Mouse (Mus musculus): Measurements from ENCODE around the gene Kcnc3.
A peak's percentile ranks its signal among the peaks of the same experiment; 100 is the strongest.

Kcnc3 gene

DNA sequence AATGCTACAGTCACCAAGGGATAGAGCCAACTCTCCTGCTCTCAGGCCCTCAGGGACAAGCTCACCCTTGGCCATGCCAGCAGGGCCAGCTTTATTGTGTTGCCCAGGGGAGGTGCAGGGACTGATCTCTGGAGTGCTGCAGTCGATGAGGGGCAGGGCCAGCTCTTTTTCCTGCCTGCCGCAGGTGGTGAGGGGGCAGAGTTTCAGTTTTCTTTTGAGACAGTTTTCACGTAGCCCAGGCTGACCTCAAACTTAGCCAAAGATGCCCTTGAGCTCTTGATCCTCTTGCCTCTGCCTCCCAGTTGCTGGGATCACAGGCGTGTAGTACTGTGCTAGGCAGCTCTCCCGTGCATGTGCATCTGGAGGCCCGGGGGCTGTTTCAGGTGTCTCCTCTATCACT is 19.5 kb upstream of the Kcnc3 start:
- DNase-seq (ENCODE audit: low spot score), result no peak

DNA sequence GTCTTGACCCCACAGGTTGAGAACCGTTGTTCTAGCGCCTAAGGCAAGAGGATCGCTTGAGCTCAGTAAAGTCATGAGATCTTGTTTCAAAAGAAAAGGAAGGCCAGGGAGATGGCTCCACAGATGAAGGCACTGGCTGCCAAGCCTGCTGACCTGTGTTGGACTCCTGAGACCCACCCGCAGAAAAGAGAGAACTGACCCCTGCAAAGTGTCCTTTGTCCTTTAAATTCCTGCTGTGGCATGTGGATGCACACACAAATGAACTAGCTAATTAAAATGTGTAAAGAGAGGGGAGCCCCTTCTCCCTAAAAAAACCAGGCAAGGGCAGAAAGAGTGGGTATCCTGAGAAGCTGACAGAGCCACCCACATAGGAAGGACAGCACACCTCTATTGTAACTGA is 18.7 kb upstream of the Kcnc3 start:
- DNase-seq (ENCODE audit: low spot score), result no peak

DNA sequence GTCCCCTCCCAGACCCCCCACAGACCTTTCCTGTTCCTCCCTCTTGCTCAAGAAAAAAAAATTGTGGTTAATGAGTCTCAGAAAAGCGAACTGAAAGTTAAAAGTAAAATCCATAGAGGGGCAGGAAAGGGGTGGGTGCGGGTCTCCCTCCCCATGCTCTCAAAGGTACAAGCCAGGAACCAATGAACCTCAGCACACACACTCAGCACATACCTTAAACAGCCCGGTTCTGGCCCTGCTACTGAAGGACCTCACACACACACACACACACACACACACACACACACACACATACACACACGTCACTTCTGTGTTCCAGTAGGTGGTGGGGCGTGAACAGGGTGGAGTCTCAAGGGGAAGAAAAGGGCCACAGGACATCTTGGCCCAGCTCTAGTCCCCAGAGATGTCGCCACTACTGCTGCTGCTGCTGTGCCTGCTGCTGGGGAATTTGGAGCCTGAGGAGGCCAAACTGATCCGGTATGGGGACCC is 18.2 kb upstream of the Kcnc3 start, which contains the start of gene Napsa:
TSS of gene Napsa (plus strand) at position 168 of the 489 bp plus-strand sequence.
- DNase-seq (ENCODE audit: low spot score), result no peak

DNA sequence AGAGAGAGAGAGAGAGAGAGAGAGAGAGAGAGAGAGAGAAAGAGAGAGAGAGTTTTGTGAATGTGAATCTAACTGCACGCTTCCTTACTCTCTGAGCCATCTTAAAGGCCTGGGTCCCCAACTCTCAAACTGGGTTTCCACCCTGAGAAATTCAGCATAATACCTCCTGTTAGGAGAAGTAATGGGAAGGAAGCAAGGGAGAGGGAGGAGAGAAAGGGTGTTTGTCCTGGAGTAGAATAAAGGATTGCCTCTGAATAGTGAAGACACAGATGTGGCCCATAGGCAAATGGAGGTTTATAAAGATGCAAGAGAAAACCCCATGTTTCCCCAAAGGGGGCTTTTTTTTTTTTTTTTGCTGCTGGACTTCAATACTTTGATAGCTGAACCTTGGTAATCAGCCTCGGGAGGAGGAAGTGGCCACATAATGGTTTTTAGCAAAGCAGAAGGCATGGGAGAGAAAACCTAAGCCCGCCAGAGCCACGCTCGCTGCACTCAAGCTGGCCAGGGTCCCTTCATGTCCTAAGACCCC is 17.4 kb upstream of the Kcnc3 start:
- DNase-seq (ENCODE audit: low spot score), result no peak

DNA sequence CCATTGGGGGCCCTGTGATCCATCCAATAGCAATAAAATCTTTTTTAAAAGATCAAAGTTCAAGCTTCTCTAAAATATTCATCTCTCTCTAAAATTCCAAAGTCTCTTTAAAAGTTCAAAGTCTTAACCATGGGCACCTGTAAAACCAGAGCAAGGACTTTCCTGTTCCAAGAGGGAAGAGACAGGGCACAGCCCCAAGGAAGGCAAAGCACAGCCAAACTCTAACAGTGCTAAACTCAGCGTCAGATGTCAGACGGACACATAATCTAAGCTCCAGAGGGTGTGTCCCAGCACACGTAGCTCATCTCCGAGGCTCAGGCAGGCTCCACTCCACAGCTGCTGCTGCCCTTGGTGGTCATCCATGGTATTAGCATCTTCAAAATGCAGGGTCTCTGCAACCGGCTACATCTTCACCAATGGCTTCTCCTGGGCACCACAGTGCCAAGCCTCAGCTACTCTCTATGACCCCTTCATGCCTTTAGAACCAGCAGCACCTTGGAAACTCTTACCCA is 14.1 kb upstream of the Kcnc3 start:
- DNase-seq (ENCODE audit: low spot score), result no peak

DNA sequence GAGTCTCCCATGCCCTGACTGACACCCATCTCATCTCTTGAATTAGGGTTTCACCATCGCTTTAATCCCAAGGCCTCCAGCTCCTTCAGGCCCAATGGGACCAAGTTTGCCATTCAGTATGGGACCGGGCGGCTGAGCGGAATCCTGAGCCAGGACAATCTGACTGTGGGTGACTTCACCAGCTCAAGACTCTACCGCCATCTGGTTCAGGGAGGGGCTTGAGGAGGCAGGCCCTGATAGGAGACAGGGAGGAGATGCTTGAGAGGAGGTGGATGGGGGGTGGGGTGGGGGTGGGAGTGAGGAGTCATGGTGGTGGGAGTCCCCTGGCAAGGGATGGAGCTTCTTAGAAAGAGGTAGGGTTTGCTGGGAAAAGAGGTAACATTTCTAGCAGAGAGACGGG is 8.8 kb upstream of the Kcnc3 start:
- DNase-seq (ENCODE audit: low spot score), result no peak

DNA sequence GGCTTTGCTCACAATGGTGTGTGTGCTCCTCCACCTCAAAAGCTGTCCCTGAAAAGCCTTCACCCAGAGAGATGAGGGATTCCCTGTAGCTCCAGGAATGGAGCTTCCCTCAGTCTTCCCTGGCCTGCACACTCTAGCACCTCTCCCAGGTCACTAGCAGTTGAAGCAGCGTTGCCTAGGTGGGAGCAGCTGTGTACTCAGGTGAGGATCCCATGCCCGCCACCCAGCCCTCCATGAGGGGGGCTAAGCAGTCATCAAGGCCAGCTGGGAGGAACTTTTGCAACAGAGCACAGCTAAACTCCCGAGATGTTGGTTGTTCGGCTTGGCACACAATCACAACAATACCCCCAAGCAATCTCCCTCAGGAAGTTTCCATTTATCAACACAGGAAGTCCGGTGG is 7.8 kb upstream of the Kcnc3 start:
- DNase-seq (ENCODE audit: low spot score), result no peak

DNA sequence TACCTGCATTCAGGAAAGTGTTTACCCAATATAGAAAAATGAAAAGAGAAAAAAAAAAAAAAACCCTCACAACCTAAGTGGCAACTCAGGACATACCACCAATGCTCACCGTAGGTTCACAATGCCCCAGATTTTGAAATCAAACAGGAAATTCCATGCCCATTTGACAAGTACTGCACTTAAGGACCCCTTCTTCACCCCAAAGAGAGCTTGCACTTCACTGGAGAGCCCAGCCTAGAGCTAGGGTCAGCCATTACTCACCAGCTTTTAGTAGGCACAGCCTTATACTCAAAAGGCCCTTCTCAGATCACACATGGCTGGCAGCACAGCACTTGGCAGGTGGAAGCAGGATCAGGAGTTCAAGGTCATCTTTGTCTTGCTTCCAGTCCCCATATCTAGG is 7.3 kb upstream of the Kcnc3 start:
- DNase-seq (ENCODE audit: low spot score), result no peak

DNA sequence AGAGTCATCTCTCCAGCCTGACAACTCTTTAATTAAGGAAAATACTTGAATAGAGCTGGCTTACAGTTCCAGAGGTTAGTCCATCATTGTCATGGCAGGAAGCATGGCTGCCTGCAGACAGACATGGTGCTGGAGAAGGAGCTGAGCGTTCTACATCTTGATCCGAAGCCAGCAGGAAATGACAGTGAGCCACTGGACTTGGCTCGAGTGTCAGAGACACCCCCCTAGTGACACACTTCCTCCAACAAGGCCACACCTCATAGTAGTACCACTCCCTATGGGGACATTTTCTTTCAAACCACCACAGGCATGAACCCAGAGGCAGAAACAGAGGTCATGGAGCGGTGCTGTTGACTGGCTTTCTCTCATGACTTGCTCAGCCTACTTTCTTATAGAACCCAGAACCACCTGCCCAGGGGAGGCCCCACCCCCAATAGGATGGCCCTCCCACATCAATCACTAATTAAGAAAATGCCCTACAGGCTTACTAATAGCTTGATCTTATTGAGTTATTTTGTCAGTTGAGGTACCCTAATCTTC is 6.1 kb upstream of the Kcnc3 start:
- DNase-seq (ENCODE audit: low spot score), result no peak

DNA sequence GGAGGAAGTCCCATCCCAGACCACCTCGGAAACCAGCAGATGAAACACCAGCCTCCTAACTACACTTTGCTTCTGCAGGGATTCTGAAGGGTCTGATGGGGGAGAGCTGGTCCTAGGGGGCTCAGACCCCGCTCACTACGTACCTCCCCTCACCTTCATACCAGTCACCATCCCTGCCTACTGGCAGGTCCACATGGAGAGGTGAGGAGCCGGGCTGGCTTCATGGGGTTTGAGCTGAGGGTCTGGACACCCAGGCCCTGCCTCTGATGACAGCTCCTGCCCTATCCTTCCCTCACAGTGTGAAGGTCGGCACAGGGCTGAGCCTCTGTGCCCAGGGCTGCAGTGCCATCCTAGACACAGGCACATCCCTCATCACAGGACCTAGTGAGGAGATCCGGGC is 5.5 kb upstream of the Kcnc3 start:
- DNase-seq (ENCODE audit: low spot score), result no peak

DNA sequence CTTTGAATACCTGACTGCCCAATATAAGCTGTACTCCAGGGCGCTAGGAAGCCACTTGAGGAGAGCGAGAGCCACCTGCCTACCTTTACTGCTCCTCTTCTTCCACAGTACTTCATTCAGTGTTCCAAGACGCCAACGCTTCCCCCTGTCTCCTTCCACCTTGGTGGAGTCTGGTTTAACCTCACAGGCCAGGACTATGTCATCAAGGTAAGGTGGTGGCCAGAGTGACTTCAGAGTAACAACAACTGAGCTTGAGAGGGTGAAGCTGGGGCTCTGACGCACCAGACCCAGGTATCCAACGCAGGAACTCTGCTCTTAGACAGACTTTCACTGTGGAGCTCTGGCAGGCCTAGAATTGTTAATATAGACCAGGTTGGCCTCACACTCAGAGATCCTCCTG is 4.9 kb upstream of the Kcnc3 start:
- no peak for DNase-seq (ENCODE audit: low spot score)

DNA sequence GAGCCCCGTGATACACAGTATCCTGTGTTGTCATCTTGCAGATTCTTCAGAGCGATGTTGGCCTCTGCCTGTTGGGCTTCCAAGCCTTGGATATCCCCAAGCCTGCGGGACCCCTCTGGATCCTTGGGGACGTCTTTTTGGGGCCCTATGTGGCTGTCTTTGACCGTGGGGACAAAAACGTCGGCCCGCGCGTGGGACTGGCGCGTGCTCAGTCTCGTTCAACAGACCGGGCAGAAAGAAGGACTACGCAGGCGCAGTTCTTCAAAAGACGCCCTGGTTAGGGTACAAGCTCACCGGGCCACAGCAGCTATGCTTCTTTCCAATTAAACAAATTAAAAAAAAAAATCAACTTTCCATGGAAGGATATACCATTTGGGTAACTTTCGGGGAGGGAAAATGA is 3.9 kb upstream of the Kcnc3 start:
- peak; percentile 71 for DNase-seq (ENCODE audit: low spot score)

DNA sequence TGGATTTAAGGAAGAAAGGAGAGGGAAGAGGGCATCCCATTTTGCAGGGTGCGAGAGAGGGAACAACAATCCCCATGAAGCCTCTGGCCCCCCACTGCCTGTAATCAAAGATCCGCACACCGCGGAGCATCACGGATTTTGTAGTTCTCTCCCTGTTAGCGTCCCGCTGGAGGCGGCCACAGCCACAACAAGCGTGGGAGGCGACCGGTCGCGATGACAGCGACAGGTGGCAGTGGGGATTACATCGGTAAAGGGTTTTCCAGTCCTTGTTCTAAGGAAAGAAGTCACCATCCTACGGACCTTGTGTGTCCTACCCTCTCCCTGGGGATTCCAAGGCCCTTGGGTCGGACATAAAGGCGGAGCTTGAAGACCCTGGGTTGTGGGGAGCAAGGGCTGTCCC is 3.5 kb upstream of the Kcnc3 start:
- peak; percentile 84 for DNase-seq (ENCODE audit: low spot score)

DNA sequence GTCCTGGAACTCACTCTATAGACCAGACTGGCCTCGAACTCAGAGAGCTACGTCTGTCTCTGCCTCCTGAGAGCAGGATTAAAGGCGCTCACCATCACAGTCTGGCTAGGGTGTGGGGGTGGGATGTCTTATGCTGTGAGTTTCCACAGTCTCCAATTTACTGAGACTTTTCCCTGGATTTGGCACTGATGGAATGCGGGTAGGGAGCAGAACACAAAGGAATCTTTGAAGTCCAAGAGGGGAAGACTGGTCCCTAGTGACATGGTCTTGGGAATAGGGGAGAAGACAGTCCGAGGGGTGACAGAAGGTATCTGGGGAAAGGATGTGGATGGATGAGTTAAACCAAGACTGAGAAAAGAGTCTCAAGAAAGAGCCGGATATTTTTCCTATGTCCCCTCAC is 2.8 kb upstream of the Kcnc3 start:
- DNase-seq (ENCODE audit: low spot score), result no peak

DNA sequence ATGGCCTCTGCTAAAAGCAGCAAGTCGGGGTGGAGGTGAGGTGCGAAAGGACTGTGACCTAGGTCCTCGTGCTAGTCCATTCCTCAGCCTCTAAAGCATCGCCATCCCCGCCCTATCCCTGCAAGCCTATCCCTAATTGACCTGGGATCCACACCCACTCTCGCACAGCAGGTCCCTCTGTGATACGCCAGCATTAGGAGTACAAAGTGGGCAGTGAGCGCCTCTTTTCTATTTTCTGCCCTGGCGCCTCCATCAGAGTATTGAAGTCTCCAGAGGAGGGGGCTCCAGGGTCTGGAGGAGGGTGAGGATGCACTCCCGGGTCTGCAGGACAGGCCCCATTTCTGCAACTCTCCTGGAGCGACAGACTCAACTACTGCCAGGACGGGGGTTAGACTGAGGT is 2.1 kb upstream of the Kcnc3 start:
- DNase-seq (ENCODE audit: low spot score), result no peak

DNA sequence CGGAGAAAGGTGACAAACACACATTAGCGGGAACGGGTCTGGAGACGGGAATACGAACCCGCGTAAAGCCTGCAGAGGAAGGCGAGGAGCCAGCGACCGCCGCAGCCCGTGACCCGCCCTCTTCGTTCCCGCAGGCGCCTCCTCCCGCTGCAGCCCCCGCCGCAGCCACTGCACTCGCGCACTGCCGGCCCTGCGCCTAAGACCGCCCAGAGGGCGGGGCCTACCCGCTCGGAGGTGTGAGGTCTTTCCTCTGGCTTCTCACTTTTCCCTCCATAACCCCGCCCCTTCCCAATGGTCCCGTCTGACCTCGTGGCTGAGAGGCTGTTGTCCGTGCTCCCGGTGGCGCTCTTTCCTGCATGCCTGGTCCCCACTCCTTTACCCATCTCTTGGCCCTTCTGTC is 1.3 kb upstream of the Kcnc3 start:
- DNase-seq (ENCODE audit: low spot score), result peak; percentile 73

DNA sequence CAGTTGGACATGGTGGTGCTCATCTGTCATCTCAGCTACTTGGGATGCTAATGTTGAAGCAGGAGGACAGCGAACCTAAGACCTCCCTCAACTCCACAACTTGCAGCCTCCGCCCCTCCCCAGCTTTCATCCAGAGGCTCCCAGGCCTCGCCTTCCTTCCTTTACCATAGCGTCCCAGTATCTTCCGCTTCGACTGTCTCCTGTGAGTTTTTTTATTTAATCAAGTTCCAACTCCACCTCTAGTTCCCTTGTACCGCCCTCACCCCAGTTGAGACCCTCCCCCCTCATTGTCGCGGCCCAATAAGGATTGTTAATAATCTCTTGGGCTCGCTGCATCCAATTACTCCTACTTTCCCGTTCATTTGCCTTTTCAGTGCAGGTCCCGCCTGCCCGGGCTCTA is 518 bp upstream of the Kcnc3 start:
- peak; percentile 52 for DNase-seq (ENCODE audit: low spot score)

DNA sequence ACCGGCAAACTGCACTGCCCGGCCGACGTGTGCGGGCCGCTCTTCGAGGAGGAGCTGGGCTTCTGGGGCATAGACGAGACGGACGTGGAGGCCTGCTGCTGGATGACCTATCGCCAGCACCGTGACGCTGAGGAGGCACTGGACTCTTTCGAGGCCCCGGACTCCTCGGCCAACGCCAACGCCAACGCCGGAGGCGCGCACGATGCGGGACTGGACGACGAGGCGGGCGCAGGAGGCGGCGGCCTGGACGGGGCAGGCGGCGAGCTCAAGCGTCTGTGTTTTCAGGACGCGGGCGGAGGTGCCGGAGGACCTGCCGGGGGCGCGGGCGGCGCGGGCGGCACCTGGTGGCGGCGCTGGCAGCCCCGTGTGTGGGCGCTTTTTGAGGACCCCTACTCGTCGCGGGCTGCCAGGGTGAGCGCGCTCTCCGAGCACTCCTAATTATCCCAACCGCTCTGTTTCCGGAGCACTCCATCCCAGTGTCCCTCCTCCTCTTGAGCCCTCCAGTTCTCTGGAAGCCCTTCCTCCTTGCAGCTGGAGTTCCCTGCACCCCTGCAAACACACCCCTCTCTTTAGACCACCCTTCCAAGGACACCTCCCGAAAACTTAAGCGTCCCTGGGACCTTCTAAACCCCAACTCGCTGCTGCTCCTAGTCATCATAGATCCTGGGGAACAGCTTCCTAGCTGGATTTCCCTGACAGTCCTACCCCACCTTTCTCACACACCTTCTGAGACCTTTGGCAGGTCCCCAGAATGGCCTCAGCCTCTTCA is 1.1 kb downstream of the Kcnc3 start:
- DNase-seq (ENCODE audit: low spot score), result no peak

DNA sequence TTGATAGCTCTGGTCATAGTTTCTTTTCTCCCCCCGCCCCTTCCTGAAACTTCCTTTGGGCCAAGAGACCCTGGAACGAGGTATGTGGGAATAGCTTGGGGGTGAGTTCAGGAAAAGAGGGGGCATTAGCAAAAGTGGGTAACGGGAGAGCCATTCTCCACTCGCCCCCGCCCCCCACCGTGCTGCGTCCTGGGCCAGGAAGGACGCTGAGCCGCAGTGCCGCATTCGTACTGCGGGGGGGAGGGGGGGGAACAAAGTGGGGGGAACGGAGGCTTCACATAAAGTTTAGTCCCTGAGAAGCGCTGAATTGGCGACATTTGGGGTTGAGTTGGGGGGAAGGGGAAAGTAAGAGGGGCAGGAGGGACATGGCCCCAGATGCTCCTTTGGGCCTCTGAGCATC is 2.6 kb downstream of the Kcnc3 start:
- no peak for DNase-seq (ENCODE audit: low spot score)

DNA sequence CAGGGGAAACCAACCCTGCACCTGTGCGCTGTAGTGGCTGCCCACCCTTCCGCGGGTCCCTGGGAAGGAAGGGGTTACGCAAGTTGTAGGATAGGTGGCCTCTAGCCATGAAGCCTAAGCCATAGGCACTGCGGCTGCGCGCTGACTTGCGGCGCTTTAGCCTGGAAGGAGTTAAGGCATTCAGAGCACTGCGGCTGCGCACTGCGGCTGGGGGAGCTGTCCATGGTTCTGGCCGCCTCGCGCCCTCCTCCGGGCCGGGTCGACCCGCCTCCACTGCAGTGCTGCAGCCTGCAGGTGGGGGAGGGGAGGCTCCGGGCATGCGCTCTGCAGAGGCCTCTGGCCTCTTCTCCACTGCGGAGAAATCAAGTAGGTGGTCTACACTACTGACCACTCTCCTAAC is 3.3 kb downstream of the Kcnc3 start:
- DNase-seq (ENCODE audit: low spot score), result peak; percentile 86

DNA sequence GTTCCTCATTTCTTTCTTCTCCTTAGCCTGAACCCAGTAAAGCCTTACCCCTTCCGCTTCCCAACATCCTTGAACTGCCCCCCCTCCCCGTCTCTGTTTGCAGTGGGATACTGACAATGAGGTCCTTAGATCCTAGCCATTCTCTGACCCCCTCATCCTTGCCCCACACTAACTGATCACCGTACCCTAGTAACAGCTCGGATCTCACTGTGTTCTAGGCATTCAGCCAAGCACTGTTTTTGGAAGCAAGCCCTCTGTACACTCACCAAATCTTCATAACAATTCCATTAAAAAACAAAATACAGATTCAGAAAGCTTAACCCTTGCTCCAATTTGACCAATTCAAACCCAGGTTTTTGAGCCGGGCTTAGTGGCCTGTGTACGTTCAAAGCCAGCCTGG is 3.8 kb downstream of the Kcnc3 start:
- peak; percentile 75 for DNase-seq (ENCODE audit: low spot score)

DNA sequence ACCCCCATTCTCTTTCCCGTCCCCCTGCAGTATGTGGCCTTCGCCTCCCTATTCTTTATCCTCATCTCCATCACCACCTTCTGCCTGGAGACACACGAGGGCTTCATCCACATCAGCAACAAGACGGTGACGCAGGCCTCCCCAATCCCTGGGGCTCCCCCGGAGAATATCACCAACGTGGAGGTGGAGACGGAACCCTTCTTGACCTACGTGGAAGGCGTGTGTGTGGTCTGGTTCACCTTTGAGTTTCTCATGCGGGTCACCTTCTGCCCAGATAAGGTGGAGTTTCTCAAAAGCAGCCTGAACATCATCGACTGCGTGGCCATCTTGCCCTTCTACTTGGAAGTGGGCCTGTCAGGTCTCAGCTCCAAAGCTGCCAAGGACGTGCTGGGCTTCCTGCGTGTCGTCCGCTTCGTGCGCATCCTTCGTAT is 4.7 kb downstream of the Kcnc3 start:
- no peak for DNase-seq (ENCODE audit: low spot score)

DNA sequence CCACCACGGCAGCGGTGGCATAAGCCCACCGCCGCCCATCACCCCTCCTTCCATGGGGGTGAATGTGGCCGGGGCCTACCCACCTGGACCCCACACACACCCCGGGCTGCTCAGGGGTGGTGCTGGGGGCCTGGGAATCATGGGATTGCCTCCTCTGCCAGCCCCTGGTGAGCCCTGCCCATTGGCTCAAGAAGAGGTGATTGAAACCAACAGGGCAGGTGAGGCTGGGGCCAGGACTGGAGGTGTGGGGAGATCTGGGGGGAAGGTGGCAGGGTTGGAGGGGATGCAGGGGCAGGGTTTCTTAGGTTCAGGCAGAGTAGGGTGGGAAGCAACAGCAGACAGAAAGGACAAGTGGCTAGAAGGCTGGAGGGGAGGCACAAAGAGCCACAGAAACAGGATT is 5.6 kb downstream of the Kcnc3 start:
- DNase-seq (ENCODE audit: low spot score), result no peak
